Mouse (Mus musculus) stomach, postnatal 0 days (tissue): ENCODE results near the gene Grb14. TPM values are rescaled to one million over a fixed set of nuclear protein-coding genes. Genes with fewer than 3 reads are reported as not detected.

ENCODE experiments used
- ATAC-seq: fragments of 200-750 bp; cut with Nextera tagmentation; 2 replicates; pipeline ENCODE4 v1.8.0; 2017; ENCODE audit not compliant: low FRiP score, low TSS enrichment
- DNase-seq: peaks from one replicate; pipeline ENCODE4 v3.0.0-alpha.2; 2016; ENCODE audit warnings: low spot score
- H3K27ac ChIP-seq: fragments of 300-500 bp; sonication (generic); replicated peaks from 2 replicates; pipeline ENCODE4 v1.5.1; 2014; ENCODE audit warnings: mild to moderate bottlenecking, control low read depth
- H3K27me3 ChIP-seq: fragments of 300-500 bp; sonication (generic); 2 replicates; pipeline ENCODE4 v1.6.1; 2014; ENCODE audit warnings: low read length; ENCODE audit not compliant: control insufficient read depth, insufficient read depth
- H3K36me3 ChIP-seq: fragments of 300-500 bp; sonication (generic); 2 replicates; pipeline ENCODE4 v1.6.1; 2014; ENCODE audit warnings: low read length, mixed read lengths; ENCODE audit not compliant: control insufficient read depth, insufficient read depth
- H3K4me1 ChIP-seq: fragments of 300-500 bp; sonication (generic); replicated peaks from 2 replicates; pipeline ENCODE4 v1.6.1; 2014; ENCODE audit warnings: antibody characterized with exemption; ENCODE audit not compliant: control insufficient read depth, insufficient read depth
- H3K4me2 ChIP-seq: fragments of 300-500 bp; sonication (generic); replicated peaks from 2 replicates; pipeline ENCODE4 v1.6.1; 2014; ENCODE audit warnings: low read depth, mild to moderate bottlenecking, control low read depth, moderate library complexity
- H3K4me3 ChIP-seq: fragments of 300-500 bp; sonication (generic); 2 replicates; pipeline ENCODE4 v1.5.1; 2014; ENCODE audit warnings: low read depth, low read length, control low read depth
- H3K9ac ChIP-seq: fragments of 300-500 bp; sonication (generic); 2 replicates; pipeline ENCODE4 v1.6.1; 2014; ENCODE audit warnings: mild to moderate bottlenecking, low read length, control low read depth, mixed read lengths
- H3K9me3 ChIP-seq: fragments of 300-500 bp; sonication (generic); 2 replicates; pipeline ENCODE4 v1.6.1; 2016; ENCODE audit warnings: low read length; ENCODE audit not compliant: control insufficient read depth
- CTCF ChIP-seq: IDR thresholded peaks from 2 replicates; pipeline ENCODE4 v1.5.1; 2016; ENCODE audit warnings: antibody characterized with exemption, low read depth, mild to moderate bottlenecking, moderate library complexity
- EP300 ChIP-seq: optimal IDR thresholded peaks from 2 replicates; pipeline ENCODE3; 2016; ENCODE audit warnings: antibody characterized with exemption
- WGBS: fragments of 180-500 bp; shearing (Covaris S2); extraction: QIAGEN DNeasy Blood & Tissue Kit; methylation state at CpG from one replicate; pipeline ENCODE4 v1.1.7; 2014; 5-methylcytosine and 5-hydroxymethylcytosine counted together
- polyA plus RNA-seq: library from polyadenylated mRNA; unstranded; fragments of >200 nt; fragmentation: Nextera tagmentation; extraction: Ambion mirVana; gene quantifications from 2 replicates; pipeline ENCODE4 v1.2.1, GENCODE M21; 2015

Gene Grb14
- 12.2 and 13.1 TPM in 2 replicates for polyA plus RNA-seq

DNA sequence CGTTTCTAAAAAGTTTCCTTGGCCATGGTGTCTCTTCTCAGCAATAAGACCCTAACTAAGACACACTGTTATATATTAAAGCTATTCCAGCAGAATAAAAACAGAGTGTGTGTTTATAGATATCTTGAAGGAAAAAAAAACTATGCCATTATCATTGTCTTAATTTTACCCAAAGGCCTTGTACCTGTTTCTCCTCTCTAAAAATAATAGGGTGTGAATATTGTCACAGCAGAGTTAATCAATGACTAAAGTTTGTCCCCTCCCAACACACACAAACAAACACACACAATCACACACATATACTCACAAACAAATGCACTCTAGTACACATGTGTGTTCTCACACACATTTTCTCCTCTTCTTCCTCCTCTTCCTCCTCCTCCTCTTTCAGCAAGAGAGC lies at the start of gene Grb14:
Gene Grb14, minus strand, starts transcription at position 101 of the 400 bp plus-strand sequence.
- WGBS, result 90% methylated on average over 1 of the region's 1 CpGs
- TF ChIP-seq CTCF, result no peak
- no peak for TF ChIP-seq EP300
- peaks cover 2% of the 10 kb centered on the region; the same call in 1 of the 2 replicates for H3K4me1 ChIP-seq

DNA sequence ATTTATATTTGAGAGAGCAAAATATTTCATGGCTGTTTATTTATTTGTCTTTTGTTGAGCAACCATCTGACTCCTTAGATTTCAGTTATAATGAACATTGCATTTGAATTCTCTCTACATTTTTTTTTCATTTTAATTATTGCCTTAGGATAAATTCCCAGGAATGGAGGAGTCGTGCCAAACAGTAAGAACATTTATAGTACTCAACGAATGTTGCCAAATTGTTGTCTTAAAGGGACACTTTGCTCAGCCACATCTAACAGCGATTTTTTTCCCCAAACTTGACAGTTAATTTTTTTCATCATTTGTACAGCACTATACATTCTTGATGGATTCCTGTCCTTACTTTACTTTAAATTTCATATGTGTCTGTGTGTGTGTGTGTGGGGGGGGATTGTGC lies 47.4 kb upstream of the Grb14 start:
- DNase-seq (no peak), ATAC-seq (no peak)
- Histone ChIP-seq H3K9me3 (no peaks in the 10 kb centered on the region), H3K9ac (no peak overlapping the region), H3K4me1 (no peaks in the 10 kb centered on the region), H3K4me2 (no peak overlapping the region), H3K36me3 (no peaks in the 10 kb centered on the region), H3K27ac (no peak overlapping the region), H3K27me3 (no peaks in the 10 kb centered on the region), H3K4me3 (no peak overlapping the region)
- WGBS, result 57% methylated on average over 3 of the region's 3 CpGs
- TF ChIP-seq EP300 (no peak), CTCF (no peak)

More for the DNA sequence above, at the start of gene Grb14:
- DNase-seq (no peak), ATAC-seq (no peak)
- no peaks in the 10 kb centered on the region for H3K27me3 ChIP-seq
- no peak within 1 kb of the TSS for H3K27ac ChIP-seq
- H3K36me3 ChIP-seq, result no peaks in the 10 kb centered on the region
- H3K9ac ChIP-seq, result no peak within 1 kb of the TSS
- H3K9me3 ChIP-seq, result no peaks in the 10 kb centered on the region
- H3K4me3 ChIP-seq, result no peak within 1 kb of the TSS
- no peak within 1 kb of the TSS for H3K4me2 ChIP-seq

DNA sequence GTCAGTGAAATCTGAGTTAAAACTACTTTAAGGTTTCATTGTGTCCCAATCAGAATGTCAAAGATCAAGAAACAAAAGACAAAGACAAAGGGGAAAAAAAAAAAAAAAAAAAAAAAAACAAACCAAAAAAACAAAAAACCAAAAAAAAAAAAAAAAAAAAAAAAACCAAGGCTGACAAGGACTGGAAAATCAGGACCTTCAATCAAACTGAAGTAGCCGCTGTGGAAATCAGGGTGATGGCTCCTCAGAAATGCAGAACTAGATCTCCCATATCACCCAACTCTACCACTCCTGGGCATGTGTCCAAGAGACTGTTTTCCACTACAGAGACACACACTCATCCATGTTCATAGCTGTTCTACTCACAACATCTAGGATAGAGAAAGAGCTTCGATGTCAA lies 29.0 kb upstream of the Grb14 start:
- no peaks in the 10 kb centered on the region for H3K4me1 ChIP-seq
- H3K36me3 ChIP-seq, result no peaks in the 10 kb centered on the region
- DNase-seq, result no peak
- WGBS, result 94% methylated on average over 2 of the region's 2 CpGs
- no peak overlapping the region for H3K27ac ChIP-seq
- no peaks in the 10 kb centered on the region for H3K9me3 ChIP-seq
- no peak overlapping the region for H3K4me2 ChIP-seq
- H3K27me3 ChIP-seq, result no peaks in the 10 kb centered on the region
- no peak overlapping the region for H3K4me3 ChIP-seq
- no peak overlapping the region for H3K9ac ChIP-seq
- TF ChIP-seq EP300, result no peak
- no peak for TF ChIP-seq CTCF
- ATAC-seq, result no peak

DNA sequence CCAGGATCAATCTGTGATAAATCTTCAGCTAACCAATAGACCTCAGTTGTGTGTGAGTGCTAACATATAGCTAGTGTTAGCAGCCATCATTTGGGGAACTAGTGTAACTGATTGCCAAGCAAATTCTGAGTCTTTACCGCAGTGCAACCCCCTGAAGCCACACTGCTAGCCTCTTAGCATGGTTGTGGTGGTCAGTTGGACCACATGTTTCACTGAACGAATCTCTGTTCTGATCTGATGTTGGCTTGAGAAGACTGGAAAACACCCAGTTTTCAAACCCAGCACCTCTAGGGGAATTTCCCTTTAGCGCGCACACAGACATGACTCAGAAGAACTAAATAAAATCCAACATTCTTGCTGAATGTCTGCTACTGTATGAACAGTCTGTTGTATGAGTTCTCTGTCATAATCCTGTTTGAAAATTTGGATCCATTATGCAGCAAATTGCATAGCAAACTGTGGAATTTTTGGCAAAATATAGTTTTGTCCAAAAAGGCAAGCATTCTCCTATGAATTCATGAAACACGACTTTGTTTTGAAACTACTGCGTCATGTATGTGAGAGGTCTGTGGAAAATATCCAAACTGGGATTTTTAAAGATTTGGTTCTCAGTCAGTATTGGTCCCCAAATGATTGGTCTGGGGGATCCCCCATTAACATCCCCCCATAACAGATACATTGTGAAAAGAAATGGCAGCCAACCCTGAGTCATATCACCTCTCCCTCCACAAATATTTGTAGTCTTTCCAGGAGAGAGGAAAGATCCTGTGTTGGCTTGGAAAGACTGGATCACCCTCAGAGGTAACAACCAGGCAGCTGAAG lies 27.6 kb upstream of the Grb14 start:
- Histone ChIP-seq H3K27me3 (no peaks in the 10 kb centered on the region), H3K9ac (no peak overlapping the region), H3K9me3 (no peaks in the 10 kb centered on the region), H3K4me2 (no peak overlapping the region), H3K36me3 (no peaks in the 10 kb centered on the region), H3K4me3 (no peak overlapping the region), H3K27ac (no peak overlapping the region), H3K4me1 (no peaks in the 10 kb centered on the region)
- WGBS, result 76% methylated on average over 6 of the region's 6 CpGs
- DNase-seq, result no peak
- ATAC-seq, result no peak
- TF ChIP-seq CTCF (no peak), EP300 (no peak)

DNA sequence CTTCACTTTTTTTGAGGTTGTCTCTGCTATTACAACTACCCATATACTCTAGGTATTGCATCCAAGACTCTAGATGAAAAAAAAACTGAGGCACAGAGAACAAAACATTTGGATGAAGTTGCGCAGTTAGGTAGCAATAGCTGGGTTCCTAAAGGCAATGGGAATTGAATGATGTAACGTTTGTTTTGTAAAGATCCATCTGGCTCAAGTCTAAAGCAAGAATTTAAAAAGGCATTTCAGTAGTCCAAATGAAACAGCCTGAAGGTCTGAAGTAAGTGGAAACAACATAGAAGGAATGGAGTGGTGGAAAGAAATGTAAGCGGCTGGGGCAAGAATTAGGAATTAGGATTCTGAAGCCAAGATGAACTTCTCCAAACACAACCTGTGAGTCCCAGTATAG lies 26.0 kb upstream of the Grb14 start:
- Histone ChIP-seq H3K4me2 (no peak overlapping the region), H3K36me3 (no peaks in the 10 kb centered on the region), H3K4me3 (no peak overlapping the region), H3K27ac (no peak overlapping the region), H3K27me3 (no peaks in the 10 kb centered on the region), H3K9me3 (no peaks in the 10 kb centered on the region), H3K4me1 (no peaks in the 10 kb centered on the region), H3K9ac (no peak overlapping the region)
- WGBS, result 87% methylated on average over 3 of the region's 3 CpGs
- DNase-seq (no peak), ATAC-seq (no peak)
- TF ChIP-seq CTCF, result no peak
- no peak for TF ChIP-seq EP300

DNA sequence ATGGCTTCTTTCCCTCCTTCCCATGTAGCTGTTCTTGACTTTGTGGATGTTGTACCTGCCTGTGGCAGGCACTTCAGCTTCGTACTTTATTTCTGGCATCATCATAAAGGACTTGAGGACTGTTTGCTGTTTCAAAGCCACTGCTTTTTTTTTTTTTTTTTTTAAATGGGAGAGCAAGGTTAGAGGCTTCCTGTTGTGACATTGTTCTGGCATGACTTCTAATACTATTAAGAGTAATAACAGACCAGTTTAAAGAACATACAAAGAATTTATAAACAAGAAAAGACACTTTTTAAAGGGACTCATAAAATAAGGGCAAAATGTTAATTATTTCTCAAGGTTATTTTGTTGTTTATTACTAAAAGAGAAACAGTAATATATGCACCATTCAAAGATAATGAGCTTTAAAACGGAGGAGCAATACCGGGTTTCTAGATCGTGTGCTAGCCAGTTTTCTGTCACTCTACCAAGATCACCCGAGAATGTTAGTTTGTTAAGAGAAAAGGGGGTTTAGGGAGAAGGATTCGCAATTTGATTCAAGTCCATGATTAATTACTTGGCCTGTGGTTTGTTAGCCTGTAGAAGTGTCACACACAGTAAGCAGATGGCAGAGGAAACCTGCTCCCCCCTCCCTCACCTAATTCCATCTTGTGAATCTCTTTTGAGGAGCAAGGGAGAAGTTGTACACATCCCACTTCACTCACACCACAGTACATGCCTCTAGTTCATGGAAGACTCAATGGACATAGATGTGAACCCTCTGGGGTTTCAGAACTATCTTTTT lies 23.6 kb upstream of the Grb14 start:
- Histone ChIP-seq H3K27ac (no peak overlapping the region), H3K9ac (no peak overlapping the region), H3K4me2 (no peak overlapping the region), H3K27me3 (no peaks in the 10 kb centered on the region), H3K4me3 (no peak overlapping the region), H3K36me3 (no peaks in the 10 kb centered on the region), H3K9me3 (no peaks in the 10 kb centered on the region), H3K4me1 (no peaks in the 10 kb centered on the region)
- TF ChIP-seq EP300 (no peak), CTCF (no peak)
- ATAC-seq (no peak), DNase-seq (no peak)
- 61% methylated on average over 6 of the region's 6 CpGs for WGBS
